Mouse (Mus musculus): ENCODE measurements around the gene Zscan25.

DNA sequence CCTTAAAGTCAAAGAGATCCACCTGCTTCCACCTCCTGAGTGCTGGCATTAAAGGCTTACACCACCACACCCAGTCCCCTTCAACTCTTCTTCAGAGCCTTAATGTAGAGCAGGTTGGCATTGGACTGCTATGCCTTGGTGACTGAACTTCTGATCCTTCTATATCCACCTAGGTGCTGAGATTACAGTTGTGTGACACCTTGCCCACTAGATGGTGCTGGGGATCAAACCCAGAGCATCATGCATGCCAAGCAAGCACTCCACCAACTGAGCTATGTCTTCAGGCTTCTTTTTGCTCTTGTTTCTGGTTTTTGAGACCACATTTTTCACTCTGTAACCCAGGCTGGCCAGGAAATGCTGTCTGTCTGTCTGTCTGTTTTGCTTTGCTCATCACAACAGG, 45.7 kb upstream of the Zscan25 start:
- TF ChIP-seq CTCF (IDR thresholded peaks at IDR 0.05; ENCODE audit: control insufficient read depth, insufficient read depth, insufficient read length) = no peak
- no peak for TF ChIP-seq USF1 (IDR thresholded peaks at IDR 0.05; ENCODE audit: low read depth)
- no peak for TF ChIP-seq CEBPB (IDR thresholded peaks at IDR 0.05; ENCODE audit: low read depth)
- TF ChIP-seq MAX (IDR thresholded peaks at IDR 0.05) = no peak
- TF ChIP-seq FOSL1 (IDR thresholded peaks at IDR 0.05; ENCODE audit: insufficient read depth, low read length, poor library complexity, severe bottlenecking) = no peak
- no peak for TF ChIP-seq MYOD1 (IDR thresholded peaks at IDR 0.05; ENCODE audit: control insufficient read depth, insufficient read length, low read depth)
- no peak for TF ChIP-seq MYOG (IDR thresholded peaks at IDR 0.05; ENCODE audit: control insufficient read depth, extremely low read depth, insufficient read length)
